Mouse (Mus musculus) layer of hippocampus, adult 9-11 months (tissue): ENCODE measurements at regions not wholly inside any gene's neighbourhood (a gene's known extent, or its start where the extent isn't known, plus 50 kb on each side); places are given as distances from the start of the nearest gene placed in this dataset.

Experiments
- DNase-seq: peaks from one replicate; pipeline ENCODE4 v3.0.0; 2022

DNA sequence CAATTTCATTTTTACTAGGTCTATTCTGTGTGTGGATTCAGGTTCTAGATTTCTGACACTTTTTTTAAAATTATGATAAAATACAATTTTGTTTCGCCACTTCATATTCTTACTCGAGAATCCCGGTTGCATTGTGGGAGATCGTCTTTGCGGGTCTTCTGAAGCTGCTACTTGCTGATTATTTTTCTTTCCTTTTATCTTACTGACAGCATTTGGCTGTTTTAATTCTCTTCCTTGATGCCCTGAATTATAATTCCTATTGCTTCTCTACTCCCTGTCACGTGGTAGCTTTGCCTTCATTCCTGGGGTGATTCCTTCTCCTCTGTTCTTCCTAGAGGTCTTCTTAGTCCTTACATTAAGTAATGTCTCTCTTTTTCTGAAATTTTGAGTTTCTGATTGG, 193.8 kb upstream of the Tent5a start:
- DNase-seq, result no peak

DNA sequence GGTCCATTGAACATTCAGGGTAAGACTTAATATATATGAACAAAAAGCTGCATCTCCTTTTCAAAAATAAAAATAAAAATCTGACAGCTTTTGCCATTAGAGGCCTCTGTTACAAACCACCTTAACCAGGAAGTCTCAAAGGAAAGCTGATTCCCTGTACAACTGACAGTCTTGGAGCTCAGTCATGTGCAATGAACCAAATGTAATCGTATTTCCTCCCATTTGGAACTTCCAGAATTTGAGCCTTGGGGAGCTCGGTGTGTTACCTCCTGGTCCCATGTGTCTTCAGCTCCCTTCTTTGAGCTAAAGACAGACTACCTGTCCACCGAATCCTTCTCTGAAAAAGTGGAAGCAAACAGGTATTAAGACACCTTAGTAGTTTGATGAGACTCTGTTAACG, 171.9 kb upstream of the Tent5a start:
- DNase-seq, result no peak

DNA sequence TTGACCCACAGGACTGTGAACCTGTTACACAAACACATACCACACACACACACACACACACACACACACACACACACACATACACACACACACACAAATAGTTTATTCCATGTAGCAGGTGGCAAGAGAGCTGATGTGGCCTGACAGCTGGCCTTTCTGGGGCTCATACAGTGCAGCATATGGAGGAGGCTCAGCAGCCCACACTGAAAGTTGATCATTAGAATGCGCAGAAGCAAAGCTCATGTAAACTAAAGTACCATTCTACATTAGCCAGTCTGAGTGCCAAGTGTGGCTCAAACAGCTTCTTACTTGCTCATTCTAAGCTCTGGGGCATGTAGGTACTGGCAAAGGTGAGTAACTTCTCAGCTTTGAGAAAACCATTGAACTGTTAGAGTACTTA, 170.2 kb upstream of the Tent5a start:
- no peak for DNase-seq

DNA sequence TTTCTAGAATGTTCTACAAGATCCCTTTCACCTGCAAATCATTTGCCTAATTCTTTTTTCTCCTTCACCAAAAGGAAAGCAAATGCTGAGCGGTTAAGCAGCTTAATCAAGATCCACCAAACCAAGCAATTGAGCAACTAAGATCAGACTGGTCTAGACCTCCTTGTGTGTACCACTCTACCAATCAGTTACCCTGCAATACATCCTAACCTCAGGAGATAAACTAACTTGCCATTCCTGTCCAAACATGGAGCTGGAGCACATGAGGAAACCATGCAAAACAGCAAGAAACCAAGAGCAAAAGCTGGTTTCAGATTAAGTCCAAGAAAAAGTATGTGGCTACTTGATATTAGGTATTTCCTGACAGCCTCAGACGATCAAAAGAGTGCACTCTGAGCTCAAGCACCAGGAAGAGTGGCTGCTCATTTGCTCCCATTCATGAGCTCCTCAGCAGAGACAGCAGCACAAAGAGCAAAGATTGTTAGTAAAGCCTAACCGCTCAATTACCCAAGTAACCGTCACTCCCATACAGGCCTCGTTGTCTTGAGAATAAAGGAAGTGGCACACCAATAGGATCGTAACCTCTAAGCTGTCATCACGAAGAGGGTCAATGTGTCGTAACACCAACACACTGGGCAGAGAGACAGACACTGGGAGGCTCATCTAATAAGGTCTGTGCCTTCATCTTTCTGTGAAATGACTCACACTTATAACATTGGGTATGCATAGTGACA, 169.5 kb upstream of the Tent5a start:
- no peak for DNase-seq

DNA sequence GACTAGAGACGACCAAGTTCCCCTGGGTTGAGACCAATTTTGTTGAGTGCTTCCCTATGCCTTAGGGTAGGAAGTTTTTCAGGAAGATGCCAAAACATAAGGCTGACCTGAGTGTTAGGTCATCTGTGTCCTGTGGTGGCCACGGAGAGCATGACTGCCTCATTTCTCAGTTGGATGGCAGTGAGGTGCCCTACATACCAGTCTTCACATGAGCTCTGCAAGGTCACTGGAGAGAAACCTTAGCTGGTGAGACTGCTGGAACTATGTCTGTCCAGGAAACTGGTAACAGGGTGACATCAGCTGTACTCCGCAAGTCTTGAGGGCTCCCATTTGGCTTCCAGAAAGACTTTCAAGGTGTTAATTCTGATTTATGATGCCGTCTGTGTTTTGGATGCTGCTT, 167.9 kb upstream of the Tent5a start:
- no peak for DNase-seq

DNA sequence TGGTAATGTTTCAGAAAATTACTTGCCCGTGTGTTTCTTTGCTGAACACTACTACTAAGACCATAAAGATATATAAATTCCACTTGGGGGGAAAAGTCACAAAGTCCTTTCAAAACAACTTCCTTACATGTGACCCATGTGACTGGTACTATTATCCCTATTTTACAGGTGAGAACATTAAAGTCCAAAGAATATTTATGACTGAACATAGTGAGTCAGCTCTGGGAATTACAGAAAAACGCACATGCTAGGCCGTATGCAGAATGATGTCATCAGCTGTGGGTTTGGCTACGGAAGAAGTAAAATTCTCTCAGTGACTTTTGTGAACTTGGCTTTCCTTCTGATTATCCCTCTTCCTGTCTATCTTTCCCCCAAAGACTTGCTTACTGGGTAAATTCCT, 166.6 kb upstream of the Tent5a start:
- no peak for DNase-seq

DNA sequence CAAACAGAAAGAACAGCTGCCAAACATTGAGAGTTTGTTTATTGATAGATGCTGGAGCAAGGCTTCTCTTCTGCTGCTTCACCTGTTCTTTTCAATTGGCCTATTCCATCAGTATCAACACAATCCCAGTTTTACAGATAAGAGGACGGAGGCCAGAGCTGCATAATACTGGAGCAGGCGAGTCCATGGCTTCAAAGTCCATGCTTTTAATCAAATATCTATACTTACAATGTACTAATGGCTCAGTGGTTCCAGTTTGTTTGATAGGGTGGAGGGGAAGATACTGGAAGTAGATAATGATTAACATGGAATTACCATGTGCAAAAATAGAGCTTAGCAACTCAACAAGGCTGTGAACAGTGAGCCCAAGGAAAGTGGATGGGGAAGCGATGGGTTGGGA, 163.2 kb upstream of the Tent5a start:
- DNase-seq, result no peak

DNA sequence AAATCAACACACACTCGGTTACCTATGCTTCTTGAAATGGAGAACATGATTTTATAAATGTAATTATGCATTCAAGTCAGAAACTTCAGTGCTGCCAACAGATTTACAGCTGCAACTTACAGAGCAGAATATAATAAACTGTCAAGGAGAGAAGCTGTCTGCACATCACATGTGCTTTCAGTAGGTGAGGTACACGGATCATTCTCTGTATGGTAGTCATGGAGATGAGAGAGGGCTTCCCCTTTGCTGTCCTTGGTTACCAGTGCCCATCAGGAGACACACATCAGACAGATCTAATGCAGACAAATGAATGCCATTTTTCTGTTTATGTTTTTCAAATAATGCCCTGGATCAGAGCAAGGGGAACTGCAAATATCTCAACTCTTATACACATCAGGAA, 160.8 kb upstream of the Tent5a start:
- DNase-seq, result no peak

DNA sequence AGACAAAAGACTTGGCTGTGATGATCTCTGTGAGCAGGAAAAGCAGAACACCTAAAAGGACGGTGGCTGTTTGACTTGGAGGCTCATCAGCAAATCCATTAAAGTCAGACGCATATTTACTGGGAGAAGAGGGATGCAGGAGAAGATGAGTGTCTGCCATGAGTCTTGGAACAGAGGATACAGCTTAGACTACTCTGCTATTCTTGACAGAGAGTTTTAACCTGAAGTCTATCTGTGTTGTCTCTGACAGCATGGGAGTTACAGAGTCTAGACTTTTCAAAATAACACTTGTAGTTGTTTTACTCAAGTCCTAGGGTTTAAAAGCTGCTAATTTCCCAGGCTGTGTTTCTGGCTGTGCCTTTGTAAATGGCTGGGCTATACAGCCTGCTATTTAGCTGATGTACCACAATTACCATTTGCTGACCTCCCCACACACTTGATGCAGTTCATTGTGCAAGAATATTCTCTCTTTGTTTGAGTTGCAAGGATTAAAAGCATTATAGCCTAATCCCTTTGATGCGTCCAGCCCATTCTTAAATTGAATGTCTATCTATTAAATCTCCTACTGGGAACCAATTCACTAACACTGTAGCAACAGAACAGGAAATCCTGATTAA, 160.0 kb upstream of the Tent5a start:
- DNase-seq, result no peak

DNA sequence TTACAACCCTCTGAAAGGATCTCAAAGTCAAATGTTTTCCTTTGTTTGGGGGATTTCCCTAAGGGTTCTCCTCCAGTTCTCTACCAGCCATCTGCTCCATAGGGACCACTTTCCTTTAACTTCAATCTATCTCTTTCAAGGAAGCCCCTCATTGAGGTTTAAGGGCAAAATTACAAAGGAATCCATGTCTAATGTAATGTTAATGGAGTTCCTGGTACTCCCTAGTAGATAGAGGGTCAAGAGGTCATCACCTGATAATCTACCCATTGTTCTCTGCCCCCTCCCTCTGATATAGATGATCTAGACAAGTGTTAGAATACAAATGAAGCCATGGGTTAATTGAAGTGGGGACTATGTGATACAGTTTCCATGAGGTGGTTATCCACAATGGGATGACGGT, 158.6 kb upstream of the Tent5a start:
- no peak for DNase-seq

DNA sequence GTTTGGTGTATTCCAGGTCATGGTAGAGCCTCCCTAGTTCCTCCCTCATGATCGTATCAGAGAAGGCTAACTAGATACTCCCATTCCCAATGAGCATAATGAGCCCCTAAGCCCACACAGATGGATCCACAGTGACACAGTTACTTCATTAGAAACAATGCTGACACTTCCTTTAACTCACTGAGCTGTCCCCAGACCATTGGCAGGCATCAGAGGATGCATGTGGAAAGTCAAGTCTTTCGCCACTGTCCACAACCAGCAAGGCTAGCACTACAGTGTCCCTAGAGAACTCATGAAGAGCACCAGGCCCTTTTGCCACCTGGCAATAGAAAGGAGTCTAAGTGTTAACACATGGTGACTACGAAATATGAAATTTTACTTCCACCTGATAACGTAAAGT, 156.1 kb upstream of the Tent5a start:
- no peak for DNase-seq

DNA sequence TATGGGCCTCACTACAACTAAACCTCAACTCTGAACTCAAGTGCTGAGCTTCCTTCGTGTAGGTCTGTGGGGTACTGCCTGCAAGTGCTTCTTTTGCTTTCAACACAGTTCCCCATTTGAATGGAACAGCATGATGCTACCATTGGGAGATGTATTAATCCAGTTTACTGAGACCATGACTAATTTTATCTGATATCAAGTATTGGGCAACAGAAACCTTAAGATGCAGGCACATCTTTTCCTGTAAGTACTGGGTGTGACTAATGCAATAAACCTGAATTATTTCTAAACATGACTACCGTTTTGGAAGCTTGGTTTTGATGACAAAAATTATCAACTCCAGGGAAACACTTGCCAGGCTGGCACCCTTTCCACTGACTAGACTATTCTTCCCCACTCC, 153.4 kb upstream of the Tent5a start:
- no peak for DNase-seq

DNA sequence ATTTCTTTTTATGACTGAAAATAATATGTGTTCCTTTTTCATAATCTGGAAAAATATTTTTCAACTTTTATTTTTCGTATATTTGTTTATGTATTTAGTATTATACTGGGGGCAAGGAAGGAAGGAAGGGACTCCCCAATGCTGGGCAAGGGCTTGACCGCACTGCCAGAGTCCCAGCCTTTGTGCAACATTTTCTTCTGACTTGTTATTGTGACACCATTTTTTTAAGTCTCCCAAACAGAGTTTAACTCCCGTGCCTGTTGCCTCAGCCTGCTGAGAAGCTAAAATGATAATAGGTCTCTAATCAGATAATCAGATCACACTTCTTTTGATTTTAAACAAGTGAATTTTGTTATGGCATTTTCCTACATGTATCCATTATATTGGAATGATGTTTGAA, 148.1 kb upstream of the Tent5a start:
- no peak for DNase-seq

DNA sequence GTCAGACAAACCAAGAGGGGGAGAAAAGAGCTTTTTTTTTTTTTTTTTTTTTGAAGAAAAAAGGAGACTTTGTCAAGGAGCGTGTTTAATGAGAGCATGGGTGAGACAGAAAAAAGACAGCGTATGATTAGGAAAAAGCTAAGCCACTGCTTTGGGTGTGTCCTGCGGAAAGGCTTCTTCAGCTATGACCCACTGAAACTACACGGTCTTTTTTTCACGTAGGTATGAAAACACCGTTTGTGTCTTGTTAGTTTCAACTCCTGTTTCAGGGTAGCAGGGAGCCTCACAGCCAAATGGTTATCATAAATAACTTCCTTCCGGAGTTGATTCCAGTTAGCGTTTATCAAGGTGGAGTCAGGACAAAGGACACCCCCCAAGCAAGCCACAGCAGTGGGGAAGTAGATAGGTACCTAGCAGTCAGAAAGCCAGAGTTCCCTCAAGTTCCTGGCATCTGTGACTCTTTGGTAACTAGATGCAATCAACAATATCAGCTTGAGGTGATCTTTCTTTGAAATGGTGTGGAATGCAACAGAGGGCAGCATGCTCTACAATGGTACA, 143.2 kb upstream of the Tent5a start:
- DNase-seq, result no peak

DNA sequence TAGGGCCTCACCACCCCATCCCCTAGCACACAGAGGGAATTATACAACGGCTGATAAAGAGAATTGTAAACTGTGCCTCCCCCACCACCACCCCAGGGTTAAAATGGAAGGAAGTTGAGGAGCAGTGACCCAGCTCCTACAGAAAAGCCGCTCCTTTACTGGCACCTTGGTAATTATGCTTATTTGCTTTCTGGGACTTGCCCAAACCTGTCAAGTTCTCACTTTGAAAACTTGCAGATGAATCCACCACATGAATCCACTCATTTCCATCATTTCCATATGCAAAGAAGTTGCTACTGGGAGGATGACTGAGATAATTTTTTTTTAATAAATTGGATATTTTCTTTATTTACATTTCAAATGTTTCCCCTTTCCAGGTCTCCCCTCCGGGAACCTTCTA, 142.1 kb upstream of the Tent5a start:
- DNase-seq, result no peak

DNA sequence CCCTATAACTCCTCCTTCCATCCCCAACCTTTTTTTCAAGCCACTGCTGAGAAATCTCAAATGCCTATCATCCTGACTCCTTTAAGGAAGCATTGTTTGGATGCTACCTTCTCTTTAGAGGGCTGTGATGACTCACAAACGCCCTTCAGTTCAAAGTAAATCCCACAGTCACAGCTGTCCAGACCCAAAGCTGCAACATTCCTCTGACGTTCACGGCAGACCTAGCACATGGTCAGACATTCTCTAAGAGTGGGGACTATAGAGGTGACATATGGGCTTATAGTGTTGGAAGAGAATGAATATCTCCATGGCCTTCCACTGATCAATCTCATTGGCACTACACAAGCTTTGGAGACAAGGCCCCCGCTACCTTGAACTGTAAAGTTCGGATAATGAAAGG, 139.5 kb upstream of the Tent5a start:
- no peak for DNase-seq

DNA sequence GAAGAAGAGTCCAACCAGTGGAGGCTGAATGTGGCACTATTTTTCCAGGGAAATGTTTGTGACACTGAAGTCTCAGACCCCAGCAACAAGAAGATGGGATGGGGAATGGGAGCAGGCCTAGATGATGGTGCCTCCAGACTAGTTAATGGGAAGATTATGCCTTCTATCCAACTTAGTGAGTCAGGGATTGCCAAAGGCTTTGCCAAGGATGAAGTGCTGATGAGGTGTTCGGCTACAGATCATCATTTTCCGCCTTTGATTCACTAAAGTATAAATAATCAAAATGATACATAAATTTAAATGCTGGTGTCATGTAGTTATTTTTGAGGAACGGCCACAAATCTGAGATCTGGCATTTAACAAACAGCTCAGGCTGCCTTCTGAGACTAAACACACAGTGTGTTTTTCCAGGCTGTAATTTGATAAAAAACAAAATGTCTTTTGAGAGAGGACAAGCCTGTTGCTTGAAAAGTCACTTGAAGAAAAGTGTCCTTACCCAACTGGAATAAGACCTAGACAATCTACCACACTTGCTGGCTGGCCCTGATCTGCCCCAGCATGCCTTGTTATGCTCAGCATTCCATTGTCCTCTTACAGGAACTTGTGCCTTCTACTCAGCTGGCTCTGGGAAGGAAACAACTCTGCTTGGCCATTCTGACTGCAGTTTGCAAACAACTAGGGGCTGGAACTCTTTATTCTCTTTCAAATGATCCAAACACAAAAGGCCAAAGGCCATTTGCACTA, 132.1 kb upstream of the Tent5a start:
- no peak for DNase-seq

DNA sequence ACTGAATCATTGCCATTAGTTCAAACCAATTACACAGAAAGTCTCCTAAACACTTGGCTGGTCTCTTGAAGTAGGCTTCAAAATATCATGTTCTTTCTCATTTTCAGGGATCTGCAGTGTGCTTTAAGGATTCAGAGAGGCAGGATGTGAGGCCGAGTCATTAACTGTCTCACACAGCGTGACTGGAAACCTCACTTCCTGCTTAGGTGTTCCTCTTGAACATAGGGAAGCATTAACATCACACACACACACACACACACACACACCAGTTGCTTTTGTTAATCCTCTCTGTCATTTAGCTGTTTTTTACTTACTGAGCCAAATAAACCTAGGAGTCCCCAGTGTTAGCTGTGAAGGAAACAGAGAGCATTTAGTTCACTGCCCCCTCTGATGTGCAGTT, 131.2 kb upstream of the Tent5a start:
- no peak for DNase-seq

DNA sequence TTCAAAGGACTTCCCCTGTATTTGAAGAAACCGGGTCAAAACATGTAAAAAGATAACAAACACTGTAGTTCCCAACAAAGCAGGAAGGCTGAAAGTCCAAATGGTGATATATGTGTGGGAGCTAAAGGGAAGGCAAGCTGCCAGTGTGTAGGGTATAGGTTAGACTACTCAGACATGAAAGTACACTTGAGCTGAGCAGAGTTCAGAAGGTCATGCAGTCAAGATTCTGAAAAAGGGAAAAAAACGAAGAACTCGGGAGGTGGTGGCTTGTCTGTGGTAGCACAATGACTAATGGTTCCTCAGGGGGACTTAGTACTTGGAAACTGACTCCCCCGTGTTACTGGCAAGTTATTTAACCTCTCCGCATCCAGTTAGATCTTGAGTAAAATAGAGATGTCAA, 130.3 kb upstream of the Tent5a start:
- no peak for DNase-seq

DNA sequence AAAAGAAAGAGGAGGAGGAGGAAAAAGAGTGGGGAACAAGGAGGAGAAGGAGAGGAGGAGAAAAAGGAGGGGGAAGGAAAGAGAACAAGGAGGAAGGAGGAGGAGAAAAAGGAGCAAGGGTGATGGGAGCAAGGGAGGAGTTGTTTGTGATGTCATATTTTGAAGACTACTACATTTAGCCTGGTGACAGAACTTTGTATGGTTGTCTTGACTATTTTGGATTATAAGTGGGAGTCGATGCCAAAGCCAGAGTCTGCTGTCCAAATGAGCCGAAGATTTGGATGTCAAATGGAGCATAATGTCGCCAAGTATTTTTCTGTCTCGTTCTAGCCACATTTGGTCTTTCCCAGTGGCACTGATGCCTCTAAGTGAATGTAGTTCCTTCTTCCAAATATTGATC, 128.2 kb upstream of the Tent5a start:
- no peak for DNase-seq

DNA sequence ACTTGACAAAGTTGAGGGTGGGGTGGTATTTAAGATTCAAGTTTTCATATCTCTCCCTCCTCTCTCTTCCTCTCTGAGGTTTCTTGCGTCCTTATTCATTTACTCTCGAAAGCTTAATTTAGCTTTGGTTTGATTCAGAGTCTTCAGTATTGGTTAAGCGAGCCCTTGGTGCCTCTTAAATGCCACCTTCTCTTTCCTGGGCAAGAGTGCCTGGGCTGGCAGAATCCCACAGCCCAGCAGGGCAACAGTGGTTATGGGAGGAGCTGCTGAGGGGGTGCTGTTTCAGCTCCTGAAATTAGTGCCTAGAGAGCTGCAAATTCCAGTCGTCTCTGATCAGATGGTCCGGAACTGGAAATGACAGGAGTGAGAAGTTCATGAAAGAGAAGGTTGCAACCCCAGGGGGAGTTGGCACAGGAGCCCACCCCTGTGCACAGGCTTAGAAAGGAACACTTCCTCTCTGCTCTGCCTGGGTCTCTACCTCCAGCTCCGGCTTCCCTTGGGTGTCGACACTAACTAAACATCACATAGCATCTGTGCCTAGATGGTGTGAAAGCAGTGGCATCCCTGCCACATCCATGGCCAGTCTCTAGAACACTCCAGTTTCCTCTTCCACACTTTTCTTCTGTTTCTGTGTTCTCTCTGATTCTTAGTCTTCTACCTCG, 125.2 kb upstream of the Tent5a start:
- no peak for DNase-seq

DNA sequence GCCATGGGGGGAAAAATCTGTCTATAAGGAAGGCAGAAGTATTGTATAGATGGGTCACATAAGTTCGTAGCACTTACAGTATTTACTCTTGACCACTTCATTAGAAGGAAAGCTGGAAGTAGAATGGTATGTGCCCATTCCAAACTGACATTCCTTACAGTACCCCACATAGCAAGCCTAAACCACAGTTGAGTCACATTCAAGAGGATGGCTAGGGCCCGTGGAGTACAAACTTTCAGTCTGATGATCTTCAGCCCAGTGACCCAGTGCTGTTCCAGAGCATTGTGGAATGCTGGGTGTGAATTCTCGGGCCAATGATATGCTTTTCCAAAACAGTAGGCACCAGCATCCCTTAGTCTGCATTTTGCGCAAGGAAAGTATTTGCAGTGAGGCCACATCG, 124.2 kb upstream of the Tent5a start:
- DNase-seq, result no peak

DNA sequence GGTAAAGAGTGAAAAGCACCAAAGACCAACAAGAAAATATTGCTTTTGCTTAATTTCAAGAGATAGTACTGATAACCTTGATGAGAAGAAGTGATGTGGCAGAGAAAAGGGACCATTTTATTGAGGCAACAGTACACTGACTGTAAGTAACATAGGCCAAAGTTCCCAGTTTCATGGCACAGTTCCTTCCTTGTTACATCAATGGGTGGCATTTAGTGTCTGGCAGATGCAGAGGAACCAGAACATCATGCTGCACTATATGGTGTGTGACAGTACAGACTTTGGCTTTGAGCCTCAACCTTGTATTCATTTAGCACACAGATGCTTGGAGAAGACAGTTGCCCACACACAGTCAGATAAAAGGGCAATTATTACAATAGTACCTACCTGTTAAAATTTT, 123.7 kb upstream of the Tent5a start:
- no peak for DNase-seq

DNA sequence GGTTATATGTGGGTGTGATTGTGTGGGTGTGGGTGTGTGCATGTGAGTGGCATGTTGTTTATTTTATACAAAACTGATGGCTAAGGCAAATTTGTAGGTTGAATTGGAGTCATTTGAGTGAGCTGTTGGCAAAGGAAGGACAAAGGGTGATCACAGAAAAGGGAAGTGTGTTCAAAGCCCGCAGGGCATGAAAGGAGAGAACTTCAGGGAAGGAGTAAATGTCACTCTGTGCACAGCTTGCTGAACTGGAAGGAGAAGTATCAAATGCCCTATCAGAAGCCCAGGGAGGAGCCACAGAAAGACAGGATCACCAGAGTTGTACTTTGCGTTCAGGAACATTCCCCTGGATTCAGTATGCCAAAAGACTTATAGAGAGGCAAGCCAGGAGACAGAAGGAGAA, 122.3 kb upstream of the Tent5a start:
- DNase-seq, result no peak
